Mouse (Mus musculus) telencephalon, adult 2 months (tissue): Measurements from ENCODE around the gene Hcn3.

Source experiments
- DNase-seq: peaks from one replicate; pipeline ENCODE4 v3.0.0-alpha.2; 2011; ENCODE audit warnings: low read depth, low spot score

Hcn3 gene

DNA sequence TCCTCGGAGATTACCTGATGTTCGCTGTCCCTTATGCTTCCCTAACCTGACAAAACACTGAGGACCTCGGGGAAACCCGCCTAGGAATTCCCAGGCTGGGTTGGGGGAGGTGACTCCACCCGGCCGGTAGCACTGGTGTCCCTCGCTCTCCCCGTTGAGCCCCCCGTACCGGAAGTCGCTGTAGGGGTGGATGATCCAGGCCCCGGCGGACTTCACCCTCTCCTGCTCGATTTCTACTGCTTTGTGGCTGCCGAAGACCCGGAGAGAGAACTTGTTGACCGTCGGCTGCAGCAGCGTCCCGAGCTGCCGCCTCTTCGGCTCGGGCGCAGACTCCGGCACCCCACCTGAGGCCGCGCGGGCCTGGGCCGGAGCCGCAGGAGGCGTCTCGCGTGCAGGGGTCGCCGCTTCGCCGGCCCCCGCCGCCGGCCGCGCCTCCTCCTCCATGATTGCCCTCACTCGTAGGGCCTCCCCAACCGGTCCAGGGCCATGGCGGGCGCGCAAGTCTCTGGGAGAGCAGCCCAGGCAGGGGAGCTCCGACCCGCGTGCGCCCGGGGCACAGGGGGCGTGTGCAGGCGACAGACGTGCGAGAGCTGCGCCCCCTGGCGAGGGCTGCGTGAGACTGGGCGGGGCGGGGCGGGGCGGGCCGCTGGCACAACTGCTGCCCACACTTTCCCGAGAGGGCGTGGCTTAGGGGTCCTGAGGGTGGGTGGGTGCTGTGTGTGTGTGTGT is at the start of gene Hcn3:
Gene Hcn3, minus strand, starts transcription at position 581 of the 729 bp plus-strand sequence.
- DNase-seq: no peak

DNA sequence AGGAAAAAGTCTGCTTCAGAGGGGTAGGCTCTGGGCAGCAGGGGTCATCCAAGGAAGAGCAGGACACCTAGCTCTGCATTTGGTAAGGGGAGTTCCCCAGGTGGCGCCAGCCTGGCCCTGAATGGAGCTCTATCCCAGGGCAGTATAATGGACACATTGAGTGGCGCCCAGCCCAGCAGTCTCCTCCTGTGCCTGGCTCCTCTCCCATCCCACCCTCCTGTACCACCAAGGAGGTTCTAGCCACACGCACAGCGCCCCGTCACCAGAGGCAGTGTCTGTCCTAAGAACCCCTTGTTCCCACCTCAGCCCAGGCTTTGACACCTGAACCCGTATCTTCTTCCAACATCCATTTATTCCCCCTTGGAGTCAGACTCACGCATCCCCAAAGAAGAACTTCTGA is 49.7 kb upstream of the Hcn3 start:
- no peak for DNase-seq

GRCm38 (mm10) chr3:89208736-89209135 is 48.7 kb upstream of the Hcn3 start:
- DNase-seq: no peak

- no peak for DNase-seq
Measured at GRCm38 (mm10) chr3:89208075-89208657, 48.2 kb upstream of the Hcn3 start.

DNA sequence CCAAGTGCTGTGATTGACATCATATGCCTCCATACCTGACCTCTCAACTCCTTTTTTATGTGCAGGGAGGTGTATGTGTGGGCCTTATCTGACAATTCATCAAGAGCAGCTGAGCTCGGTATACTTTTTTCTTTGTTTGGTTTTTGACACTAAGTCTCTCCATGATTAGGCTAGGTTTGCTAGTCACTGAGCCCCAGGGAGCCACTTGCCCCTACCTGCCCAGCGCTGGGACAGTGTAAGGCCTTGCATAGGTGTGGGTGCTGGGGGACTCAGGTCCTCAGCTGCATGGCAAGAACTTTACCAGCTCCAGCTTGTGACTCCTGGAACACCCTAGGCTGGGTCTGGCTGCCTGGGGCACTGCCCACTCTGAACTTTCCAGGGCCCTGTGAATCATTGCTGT is 46.7 kb upstream of the Hcn3 start:
- no peak for DNase-seq

- DNase-seq: no peak
Measured at GRCm38 (mm10) chr3:89206079-89206478, 46.1 kb upstream of the Hcn3 start.

DNA sequence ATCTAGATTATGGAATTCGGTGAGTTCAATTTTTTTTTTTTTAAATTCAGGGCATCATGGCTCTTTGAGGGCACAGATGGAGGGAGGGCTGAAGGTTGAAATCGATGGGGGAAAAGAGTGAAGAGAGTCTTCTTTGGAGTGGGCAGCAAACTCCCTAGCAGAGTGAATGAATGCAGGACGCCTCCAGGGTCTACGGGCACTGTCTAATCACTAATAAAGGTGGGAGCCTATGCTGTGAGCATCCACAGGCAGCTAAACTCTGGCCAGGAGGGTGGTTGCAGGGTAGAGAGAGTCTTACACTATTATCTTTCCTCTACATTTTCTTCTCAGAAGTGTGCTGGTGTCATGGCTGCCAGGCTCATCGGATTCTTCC is 43.1 kb upstream of the Hcn3 start:
- DNase-seq: no peak

- peak; percentile 89 for DNase-seq
Measured at GRCm38 (mm10) chr3:89202253-89203141, 42.5 kb upstream of the Hcn3 start, which contains the start of gene Gba. Gene Gba, plus strand, starts transcription at chr3:89202928.

DNA sequence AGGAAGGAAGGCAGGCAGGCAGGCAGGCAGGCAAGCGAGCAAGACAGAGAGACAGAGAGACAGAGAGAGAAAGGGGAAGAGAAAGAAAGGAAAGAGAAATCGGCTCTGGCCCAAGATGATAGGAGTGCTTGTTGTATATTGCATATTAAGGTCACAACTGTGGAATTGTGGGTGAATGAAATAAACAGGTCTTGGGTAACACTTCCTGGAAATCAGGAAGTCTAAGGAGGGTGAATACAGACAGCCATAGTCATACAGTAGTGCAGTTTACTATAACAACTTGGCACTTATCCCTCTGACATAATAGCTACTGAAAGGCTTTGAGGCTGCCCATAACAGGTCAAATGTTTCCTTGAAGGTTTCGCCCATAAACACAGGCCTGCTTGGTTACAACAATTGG is 39.8 kb upstream of the Hcn3 start:
- no peak for DNase-seq

- peak; percentile 90 for DNase-seq
Measured at GRCm38 (mm10) chr3:89195979-89196877, 36.2 kb upstream of the Hcn3 start.

DNA sequence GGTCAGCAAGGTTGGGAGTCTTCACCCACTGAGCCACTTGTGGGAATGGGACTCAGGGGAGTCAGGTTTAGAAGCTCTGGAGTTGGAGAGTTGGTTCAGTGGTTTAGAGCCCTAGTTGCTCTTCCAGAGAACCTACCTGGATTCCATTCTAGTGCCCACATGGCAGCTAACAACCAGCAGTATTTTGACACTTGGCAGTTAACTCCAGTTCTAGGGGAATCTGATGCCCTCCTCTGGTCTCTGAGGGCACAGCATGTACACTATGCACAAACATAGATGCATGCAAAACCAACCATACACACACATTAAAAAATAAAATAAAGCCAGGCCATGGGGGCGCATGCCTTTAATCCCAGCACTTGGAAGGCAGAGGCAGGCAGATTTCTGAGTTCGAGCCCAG is 33.9 kb upstream of the Hcn3 start:
- DNase-seq: no peak

- no peak for DNase-seq
Measured at GRCm38 (mm10) chr3:89193351-89193750, 33.4 kb upstream of the Hcn3 start.

DNA sequence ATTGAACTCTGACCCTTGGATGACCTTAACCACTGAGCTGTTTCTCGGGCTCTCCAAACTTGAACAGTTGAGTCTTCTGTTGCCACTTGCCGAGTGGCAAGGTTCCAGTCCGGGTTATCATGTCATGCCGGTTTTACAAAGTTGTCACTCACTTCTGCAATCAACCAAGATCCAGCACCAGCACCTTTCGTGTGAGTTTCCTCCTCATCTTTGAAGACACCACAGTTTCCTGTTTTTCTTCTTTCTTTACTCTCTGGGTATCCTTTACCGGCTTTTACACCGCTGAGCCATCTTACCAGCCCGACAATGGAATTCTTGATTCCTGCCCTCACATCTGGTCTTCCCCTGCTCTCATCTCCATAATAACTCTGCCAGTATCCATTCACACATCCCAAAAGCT is 30.4 kb upstream of the Hcn3 start:
- DNase-seq: no peak

DNA sequence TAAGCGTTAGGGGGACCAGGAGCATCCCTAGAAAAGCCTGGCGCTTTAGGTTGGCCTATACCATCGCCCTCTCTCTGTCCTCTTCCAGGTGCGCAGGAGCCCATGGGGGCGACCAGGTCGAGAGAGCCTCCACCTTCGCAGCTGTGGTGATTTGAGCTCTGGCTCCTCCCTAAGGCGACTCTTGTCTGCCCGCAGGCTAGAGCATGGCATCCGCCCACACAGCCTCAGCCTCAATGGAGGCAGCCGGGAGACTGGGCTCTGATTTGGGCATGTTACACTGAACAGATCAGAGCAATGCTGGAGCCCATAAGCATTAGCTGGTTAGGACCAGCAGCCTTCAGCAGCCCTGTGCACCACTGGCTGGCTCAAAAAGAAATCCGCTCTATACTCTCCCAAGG is 28.5 kb upstream of the Hcn3 start:
- no peak for DNase-seq

- no peak for DNase-seq
Measured at GRCm38 (mm10) chr3:89187690-89188477, 27.9 kb upstream of the Hcn3 start.

- no peak for DNase-seq
Measured at GRCm38 (mm10) chr3:89187197-89187596, 27.2 kb upstream of the Hcn3 start.

GRCm38 (mm10) chr3:89183959-89184315 is 23.9 kb upstream of the Hcn3 start:
- no peak for DNase-seq

DNA sequence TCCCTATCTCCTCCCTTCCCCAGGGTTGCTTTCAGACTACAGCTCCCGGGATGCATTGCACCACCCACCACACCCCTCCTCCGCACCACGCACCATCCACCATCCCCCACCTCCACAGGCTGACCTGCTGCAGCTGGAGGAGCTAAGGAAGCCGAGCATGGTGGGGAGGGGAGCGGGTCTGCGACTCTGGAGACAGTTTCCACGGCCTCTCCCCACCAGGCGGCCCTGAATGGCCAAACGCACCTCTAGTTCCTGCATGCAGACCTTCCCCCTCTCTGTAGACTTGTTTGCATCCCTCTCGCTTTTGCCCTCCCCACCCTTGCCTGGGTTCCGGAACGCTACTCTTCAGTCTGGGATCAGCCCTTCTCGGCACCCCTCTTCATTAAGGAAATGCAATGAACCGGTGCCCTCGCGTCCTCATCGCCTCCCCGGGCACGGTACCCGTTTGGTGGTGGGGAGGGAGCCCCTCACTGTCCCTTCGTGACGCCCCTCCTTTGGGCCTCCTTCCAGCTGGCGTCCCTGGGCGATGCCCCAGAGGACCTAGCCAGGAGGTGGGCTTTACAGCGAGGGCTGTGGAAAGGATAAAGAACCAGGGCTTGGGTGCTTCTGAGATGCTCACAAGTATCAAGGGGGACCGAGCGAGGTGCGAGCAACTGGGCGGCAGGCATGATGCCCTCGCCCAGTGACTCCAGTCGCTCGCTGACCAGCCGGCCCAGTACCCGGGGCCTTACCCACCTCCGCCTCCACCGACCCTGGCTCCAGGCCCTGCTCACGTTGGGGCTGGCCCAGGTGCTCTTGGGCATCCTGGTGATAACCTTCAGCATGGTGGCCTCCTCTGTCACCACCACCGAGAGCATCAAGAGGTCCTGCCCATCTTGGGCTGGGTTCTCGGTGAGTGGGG is 23.3 kb upstream of the Hcn3 start, which contains the start of gene Fam189b:
Gene Fam189b, plus strand, starts transcription at position 86 of the 901 bp plus-strand sequence.
- DNase-seq: peak; percentile 91

- DNase-seq: no peak
Measured at GRCm38 (mm10) chr3:89182531-89183057, 22.6 kb upstream of the Hcn3 start.
